Mouse (Mus musculus) limb, embryonic 10.5 days (tissue): ENCODE data around the gene Kdm5a. TPM values are rescaled to one million over a fixed set of nuclear protein-coding genes. Genes with fewer than 3 reads are reported as not detected.

ENCODE experiments used
- DNase-seq: peaks from one replicate; pipeline ENCODE4 v3.0.0-alpha.2; 2017; ENCODE audit warnings: low spot score
- H3K27ac ChIP-seq: fragments of 300-500 bp; sonication (generic); 2 replicates; pipeline ENCODE4 v1.5.1; 2016; ENCODE audit warnings: mild to moderate bottlenecking
- H3K27me3 ChIP-seq: fragments of 300-500 bp; sonication (generic); 2 replicates; pipeline ENCODE4 v1.6.1; 2016; ENCODE audit warnings: low read depth, mild to moderate bottlenecking; ENCODE audit not compliant: poor library complexity, severe bottlenecking
- H3K36me3 ChIP-seq: fragments of 300-500 bp; sonication (generic); 2 replicates; pipeline ENCODE4 v1.6.1; 2016; ENCODE audit warnings: mild to moderate bottlenecking, moderate library complexity
- H3K4me1 ChIP-seq: fragments of 300-500 bp; sonication (generic); 2 replicates; pipeline ENCODE4 v1.6.1; 2016
- H3K4me3 ChIP-seq: fragments of 300-500 bp; sonication (generic); 2 replicates; pipeline ENCODE4 v1.5.1; 2016; ENCODE audit warnings: mild to moderate bottlenecking, moderate library complexity
- H3K9me3 ChIP-seq: fragments of 300-500 bp; sonication (generic); replicated peaks from 2 replicates; pipeline ENCODE4 v1.6.1; 2016; ENCODE audit warnings: mild to moderate bottlenecking
- WGBS: fragments of 180-500 bp; shearing (Covaris S2); methylation state at CpG from one replicate; pipeline ENCODE4 v1.1.7; 2016; 5-methylcytosine and 5-hydroxymethylcytosine counted together
- polyA plus RNA-seq: library from polyadenylated mRNA; unstranded; fragments of >200 nt; fragmentation: Nextera tagmentation; extraction: Ambion mirVana; gene quantifications from 2 replicates; pipeline ENCODE4 v1.2.1, GENCODE M21; 2016

The Kdm5a gene
- polyA plus RNA-seq, 1 experiment from 2014 or later, result 45.7 TPM

GRCm38 (mm10) chr6:120452384-120453102 is 88.6 kb downstream of the Kdm5a start:
- WGBS, result 87% methylated on average over 11 of the region's 11 CpGs
- Histone ChIP-seq H3K27me3 (no peaks in the 10 kb centered on the region), H3K36me3 (no peaks in the 10 kb centered on the region), H3K4me3 (no peak overlapping the region), H3K9me3 (no peaks in the 10 kb centered on the region), H3K4me1 (0 out of 2 replicates have a peak, but pooled peaks cover 9% of the 10 kb centered on the region), H3K27ac (no peak overlapping the region)
- no peak for DNase-seq

GRCm38 (mm10) chr6:120453103-120453445 is 89.2 kb downstream of the Kdm5a start:
- Histone ChIP-seq H3K4me3 (no peak overlapping the region), H3K9me3 (no peaks in the 10 kb centered on the region), H3K36me3 (no peaks in the 10 kb centered on the region), H3K27ac (no peak overlapping the region), H3K27me3 (no peaks in the 10 kb centered on the region), H3K4me1 (0 out of 2 replicates have a peak, but pooled peaks cover 9% of the 10 kb centered on the region)
- WGBS, result 85% methylated on average over 5 of the region's 5 CpGs
- no peak for DNase-seq

DNA sequence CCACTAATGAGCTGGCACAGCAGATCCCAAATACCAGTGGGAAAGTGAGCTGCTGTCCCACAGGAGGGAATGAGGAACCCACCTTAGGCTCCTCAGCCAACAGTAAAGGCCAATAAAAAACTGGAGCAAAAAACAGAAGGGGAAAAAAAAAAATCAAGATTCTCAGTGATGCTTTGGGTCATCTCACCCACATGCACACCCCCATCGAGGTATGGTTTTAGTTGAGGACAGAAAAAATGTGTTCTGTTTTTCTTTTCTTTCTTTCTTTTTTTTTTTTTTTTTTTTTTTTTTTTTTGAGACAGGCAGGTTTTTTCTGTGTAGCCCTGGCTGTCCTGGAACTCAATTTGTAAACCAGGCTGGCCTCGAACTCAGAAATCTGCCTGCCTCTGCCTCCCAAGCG is 89.6 kb downstream of the Kdm5a start:
- Histone ChIP-seq H3K9me3 (no peaks in the 10 kb centered on the region), H3K4me3 (no peak overlapping the region), H3K4me1 (0 out of 2 replicates have a peak, but pooled peaks cover 9% of the 10 kb centered on the region), H3K36me3 (no peaks in the 10 kb centered on the region), H3K27me3 (no peaks in the 10 kb centered on the region), H3K27ac (no peak overlapping the region)
- 94% methylated on average over 3 of the region's 3 CpGs for WGBS
- no peak for DNase-seq

DNA sequence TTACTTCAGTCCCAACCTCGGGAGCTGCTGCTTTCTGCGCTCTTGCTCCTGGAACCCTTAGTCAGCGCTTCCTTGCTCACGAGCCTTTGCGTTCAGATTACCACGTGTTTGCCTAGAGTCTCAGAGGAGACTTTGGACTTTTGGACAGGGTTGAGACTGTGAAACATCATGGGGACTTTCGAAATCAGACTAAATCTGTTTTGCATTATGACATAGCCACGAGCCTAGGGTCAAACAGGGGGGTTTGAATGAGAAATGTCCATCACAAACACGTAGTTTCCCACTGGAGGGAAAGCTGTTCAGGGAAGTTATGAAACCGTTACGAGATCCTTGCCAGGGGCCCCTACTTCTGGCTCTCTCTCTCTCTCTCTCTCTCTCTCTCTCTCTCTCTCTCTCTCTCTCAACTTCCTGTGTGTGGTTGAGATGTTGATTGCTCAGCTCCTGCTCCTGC is 90.7 kb downstream of the Kdm5a start:
- 0 out of 2 replicates have a peak, but pooled peaks cover 9% of the 10 kb centered on the region for H3K4me1 ChIP-seq
- WGBS, result 58% methylated on average over 11 of the region's 11 CpGs
- H3K36me3 ChIP-seq, result no peaks in the 10 kb centered on the region
- H3K27ac ChIP-seq, result no peak overlapping the region
- no peak overlapping the region for H3K4me3 ChIP-seq
- no peak for DNase-seq
- no peaks in the 10 kb centered on the region for H3K9me3 ChIP-seq
- 0 out of 2 replicates have a peak, but pooled peaks cover 5% of the 10 kb centered on the region for H3K27me3 ChIP-seq

DNA sequence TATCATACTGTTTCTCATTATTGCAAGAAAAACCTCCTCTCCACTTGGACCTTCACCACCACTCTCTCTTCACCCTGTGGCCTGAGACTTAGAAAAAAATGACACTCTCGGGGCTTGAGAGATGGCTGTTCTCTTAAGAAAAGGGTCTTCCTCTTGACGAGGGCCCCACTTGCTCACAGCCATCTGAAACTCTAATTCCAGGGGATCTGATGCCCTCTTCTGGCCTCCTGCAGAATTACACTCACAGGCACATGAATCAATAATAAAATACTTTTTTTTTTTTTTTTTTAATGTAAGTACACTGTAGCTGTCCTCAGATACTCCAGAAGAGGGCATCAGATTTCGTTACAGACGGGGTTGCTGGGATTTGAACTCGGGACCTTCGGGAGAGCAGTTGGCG is 93.2 kb downstream of the Kdm5a start:
- no peaks in the 10 kb centered on the region for H3K9me3 ChIP-seq
- no peaks in the 10 kb centered on the region for H3K36me3 ChIP-seq
- H3K4me3 ChIP-seq, result no peak overlapping the region
- no peak for DNase-seq
- WGBS, result 69% methylated on average over 7 of the region's 7 CpGs
- peaks cover 23% of the 10 kb centered on the region for H3K27me3 ChIP-seq
- 0 out of 2 replicates have a peak, but pooled peaks cover 9% of the 10 kb centered on the region for H3K4me1 ChIP-seq
- no peak overlapping the region for H3K27ac ChIP-seq

GRCm38 (mm10) chr6:120457751-120458150 is 93.8 kb downstream of the Kdm5a start:
- Histone ChIP-seq H3K9me3 (no peaks in the 10 kb centered on the region), H3K27me3 (peaks cover 30% of the 10 kb centered on the region), H3K4me3 (no peak overlapping the region), H3K36me3 (no peaks in the 10 kb centered on the region), H3K4me1 (0 out of 2 replicates have a peak, but pooled peaks cover 9% of the 10 kb centered on the region), H3K27ac (no peak overlapping the region)
- 92% methylated on average over 5 of the region's 5 CpGs for WGBS
- no peak for DNase-seq

- H3K9me3 ChIP-seq, result no peaks in the 10 kb centered on the region
- H3K27ac ChIP-seq, result no peak overlapping the region
- no peak overlapping the region for H3K4me3 ChIP-seq
- 64% methylated on average over 15 of the region's 15 CpGs for WGBS
- H3K27me3 ChIP-seq, result peaks cover 59% of the 10 kb centered on the region
- peaks cover 13% of the 10 kb centered on the region for H3K4me1 ChIP-seq
- H3K36me3 ChIP-seq, result no peaks in the 10 kb centered on the region
- DNase-seq, result no peak
These were observed 97.3 kb downstream of the Kdm5a start for GRCm38 (mm10) chr6:120461217-120461616.

GRCm38 (mm10) chr6:120462251-120462650 is 98.3 kb downstream of the Kdm5a start:
- H3K27me3 ChIP-seq, result peaks cover 59% of the 10 kb centered on the region
- 56% methylated on average over 6 of the region's 6 CpGs for WGBS

GRCm38 (mm10) chr6:120463086-120463871 is 99.4 kb downstream of the Kdm5a start, which contains the start of gene Il17ra:
Il17ra (plus strand) TSS chr6:120463247.
- Histone ChIP-seq H3K4me3 (peak within 1 kb of the TSS; percentile 66), H3K9me3 (no peaks in the 10 kb centered on the region), H3K27me3 (peaks cover 59% of the 10 kb centered on the region), H3K4me1 (peaks cover 13% of the 10 kb centered on the region), H3K36me3 (no peaks in the 10 kb centered on the region), H3K27ac (peak within 1 kb of the TSS; percentile 67)
- WGBS, result 1% methylated on average over 90 of the region's 90 CpGs
- DNase-seq, result peak; percentile 85

More at GRCm38 (mm10) chr6:120462251-120462650, 98.3 kb downstream of the Kdm5a start:
- peaks cover 13% of the 10 kb centered on the region for H3K4me1 ChIP-seq
- no peaks in the 10 kb centered on the region for H3K9me3 ChIP-seq
- no peak overlapping the region for H3K4me3 ChIP-seq
- H3K27ac ChIP-seq, result no peak overlapping the region
- no peak for DNase-seq
- no peaks in the 10 kb centered on the region for H3K36me3 ChIP-seq

DNA sequence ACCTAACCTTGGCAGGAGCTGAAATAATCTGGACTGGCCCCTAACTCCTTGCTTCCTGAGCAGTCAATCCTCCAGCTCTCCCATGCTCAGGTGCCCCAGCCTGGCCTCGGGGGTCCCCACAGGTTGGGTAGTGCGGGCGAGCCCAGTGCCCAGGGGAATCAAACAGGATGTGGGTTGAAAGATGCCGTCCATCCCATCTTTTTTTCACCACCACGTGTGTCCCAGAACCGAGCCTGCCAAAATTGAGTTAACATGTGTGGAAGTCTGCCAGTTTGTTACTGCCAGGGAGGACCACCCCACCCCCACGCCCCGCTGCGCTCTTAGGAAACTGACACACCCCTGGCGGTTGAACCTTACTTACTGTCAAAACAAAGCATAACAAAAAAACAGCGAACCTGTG is 100.0 kb downstream of the Kdm5a start:
- no peak for DNase-seq
- Histone ChIP-seq H3K27ac (0 out of 2 replicates have a peak overlapping the region, but pooled peaks have one; percentile 67), H3K4me1 (peaks cover 13% of the 10 kb centered on the region), H3K9me3 (no peaks in the 10 kb centered on the region), H3K27me3 (peaks cover 59% of the 10 kb centered on the region), H3K4me3 (peak overlapping the region; percentile 66), H3K36me3 (no peaks in the 10 kb centered on the region)
- 8% methylated on average over 11 of the region's 11 CpGs for WGBS

GRCm38 (mm10) chr6:120464406-120464939 is 100.5 kb downstream of the Kdm5a start:
- Histone ChIP-seq H3K27ac (no peak overlapping the region), H3K36me3 (no peaks in the 10 kb centered on the region), H3K9me3 (no peaks in the 10 kb centered on the region), H3K4me3 (no peak overlapping the region), H3K27me3 (peaks cover 54% of the 10 kb centered on the region), H3K4me1 (peaks cover 13% of the 10 kb centered on the region)
- no peak for DNase-seq
- 66% methylated on average over 9 of the region's 9 CpGs for WGBS

GRCm38 (mm10) chr6:120465393-120465792 is 101.5 kb downstream of the Kdm5a start:
- H3K4me1 ChIP-seq, result peaks cover 13% of the 10 kb centered on the region
- 16% methylated on average over 4 of the region's 4 CpGs for WGBS
- no peak overlapping the region for H3K27ac ChIP-seq
- H3K27me3 ChIP-seq, result peaks cover 52% of the 10 kb centered on the region
- DNase-seq, result no peak
- H3K9me3 ChIP-seq, result no peaks in the 10 kb centered on the region
- no peak overlapping the region for H3K4me3 ChIP-seq
- H3K36me3 ChIP-seq, result no peaks in the 10 kb centered on the region
